Mouse (Mus musculus): ENCODE data around the gene Ctps. TPM values are rescaled to one million over a fixed set of nuclear protein-coding genes. Genes with fewer than 3 reads are reported as not detected.
A peak's percentile ranks its signal among the peaks of the same experiment; 100 is the strongest.
"Not testable (repeated sequence)": the region's sequence is repeated elsewhere in the genome, so short reads cannot be mapped to it uniquely, and the experiment has no call there.

Ctps gene
- total RNA-seq (2021): 10 to 100 TPM; 35.9 to 37.3 TPM

DNA sequence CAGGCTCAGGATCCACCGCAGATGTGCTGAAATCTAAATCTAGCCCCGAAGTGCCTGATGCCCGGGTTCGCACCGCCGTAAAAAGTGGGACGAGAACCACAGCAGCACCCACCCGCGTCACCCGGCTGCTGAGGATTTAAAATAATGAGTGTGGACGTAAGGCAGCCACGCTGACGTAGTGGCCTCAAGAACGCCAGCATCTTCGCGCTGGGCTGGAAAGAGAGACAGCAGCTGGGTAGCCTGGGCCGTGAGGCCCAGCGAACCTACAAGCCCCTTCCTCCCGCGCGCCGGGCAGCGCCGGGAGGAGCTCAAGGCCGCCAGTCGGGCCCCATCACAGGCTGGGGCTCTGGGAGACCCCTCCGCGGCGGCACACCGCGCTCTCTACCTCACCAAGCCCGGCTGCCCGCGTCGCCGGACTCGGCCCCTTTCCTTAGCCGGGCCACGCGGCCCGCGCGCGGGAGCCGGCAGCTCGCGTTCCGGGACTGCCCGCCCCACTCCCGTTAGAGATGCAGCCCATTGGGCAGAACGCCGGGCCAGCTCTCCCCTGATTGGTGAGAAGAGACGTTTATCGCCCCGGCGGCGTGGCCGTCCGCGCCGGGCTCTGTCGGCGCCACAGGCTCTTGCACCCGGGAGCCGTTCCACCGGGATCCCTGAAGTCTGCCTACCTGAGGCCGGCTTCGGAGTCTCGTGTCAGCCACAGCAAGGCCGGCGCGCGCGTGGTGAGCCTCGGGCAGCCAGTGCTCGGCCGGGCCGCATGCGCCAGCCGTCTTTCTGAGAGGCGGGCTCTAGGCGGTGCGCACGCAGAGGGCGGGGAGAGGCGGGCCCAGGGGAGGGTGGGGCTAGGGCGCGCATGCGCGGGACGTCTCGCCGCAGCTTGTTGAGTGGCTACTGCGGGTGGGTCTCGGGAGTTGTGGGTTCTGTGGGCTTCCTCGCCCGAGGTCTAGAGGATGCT, at the start of gene Ctps:
Gene Ctps, minus strand, starts transcription at position 791 of the 952 bp plus-strand sequence.
- DNase-seq: peak; percentile 94 to 95

DNA sequence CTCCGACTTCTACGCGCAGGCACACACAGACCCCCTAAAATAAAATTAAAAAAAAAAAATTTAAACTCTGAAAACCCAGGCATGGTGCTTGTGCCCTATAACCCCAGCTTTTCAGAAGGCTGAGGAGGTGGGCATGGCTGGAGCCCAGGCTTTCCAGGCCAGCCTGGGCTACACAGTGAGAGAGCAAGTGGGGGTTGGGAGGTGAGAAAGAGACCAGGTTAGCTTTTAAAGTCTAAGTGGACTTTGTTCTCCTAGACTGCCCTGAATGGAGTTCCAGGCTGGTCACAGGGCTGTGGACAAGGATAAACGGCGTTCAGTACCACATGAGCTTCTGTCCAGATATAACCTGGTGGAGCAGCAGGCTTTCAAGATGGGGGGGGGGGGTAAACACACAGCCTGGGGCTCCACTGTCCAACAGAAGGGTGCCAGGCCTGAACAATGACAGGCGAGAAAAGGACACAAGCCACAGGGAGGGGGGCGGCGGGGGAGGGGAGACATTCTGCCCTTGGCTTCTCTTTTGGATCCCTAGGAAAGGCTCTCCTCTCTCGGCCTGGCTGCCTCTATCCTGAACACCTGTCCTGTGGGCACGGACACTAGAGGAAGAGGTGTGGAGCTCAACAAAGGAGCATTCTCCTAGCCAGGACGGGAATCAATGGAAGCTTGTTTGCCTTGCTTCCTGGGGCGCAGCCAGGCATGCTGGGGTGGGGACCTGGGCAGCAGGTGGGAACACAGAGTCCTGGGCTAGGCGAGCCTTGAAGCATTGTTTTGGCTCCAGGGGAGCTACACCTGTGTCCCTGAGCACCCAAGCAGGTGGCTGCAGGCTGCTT, 46.3 kb upstream of the Ctps start:
- DNase-seq: no peak

DNA sequence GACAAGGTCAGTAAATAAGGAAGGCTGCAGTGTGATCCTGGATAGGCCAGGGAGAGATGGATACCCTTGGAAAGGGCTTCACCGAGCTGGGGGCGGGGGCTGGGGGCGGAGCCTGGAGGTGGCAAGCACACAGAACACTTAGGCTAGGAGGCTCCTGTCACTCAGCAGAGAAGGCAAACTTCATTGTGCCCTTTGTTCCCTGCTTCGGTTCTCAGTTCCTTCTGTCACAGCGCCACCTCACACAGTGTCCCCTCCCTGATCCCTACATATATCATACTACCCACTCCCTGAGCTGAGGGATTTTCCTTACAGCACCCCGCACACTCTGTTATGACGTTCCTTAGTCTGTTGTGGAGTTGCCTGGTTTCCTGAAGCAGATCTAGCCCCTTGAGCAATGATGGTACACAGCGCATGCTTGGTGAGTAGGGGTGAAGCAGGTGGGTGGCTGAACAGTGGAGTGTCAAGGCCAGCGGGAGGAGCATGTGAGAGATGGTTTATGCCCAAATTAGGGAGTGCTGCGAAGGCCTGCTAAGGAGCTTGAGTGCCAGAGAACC, 45.5 kb upstream of the Ctps start:
- DNase-seq: no peak

DNA sequence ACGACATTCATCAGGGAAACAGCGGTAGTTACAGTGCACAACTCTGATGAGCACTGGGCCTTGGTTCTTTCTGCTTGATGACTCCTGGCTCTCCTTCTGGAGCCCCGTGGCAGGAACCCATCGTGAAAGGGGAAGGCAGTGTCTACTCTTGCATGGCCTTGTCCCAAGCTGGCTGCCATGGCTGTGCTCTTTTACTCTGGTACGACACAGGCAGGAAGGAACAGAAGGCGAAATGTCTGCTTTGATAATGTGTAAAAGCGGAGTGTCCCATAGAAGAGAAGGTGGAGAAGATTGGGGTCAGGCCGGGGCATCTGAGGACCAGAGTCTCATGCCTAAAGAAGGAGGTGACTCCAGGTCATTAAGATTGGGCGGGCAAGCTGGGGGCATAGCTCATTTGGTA, 44.6 kb upstream of the Ctps start:
- DNase-seq: no peak

DNA sequence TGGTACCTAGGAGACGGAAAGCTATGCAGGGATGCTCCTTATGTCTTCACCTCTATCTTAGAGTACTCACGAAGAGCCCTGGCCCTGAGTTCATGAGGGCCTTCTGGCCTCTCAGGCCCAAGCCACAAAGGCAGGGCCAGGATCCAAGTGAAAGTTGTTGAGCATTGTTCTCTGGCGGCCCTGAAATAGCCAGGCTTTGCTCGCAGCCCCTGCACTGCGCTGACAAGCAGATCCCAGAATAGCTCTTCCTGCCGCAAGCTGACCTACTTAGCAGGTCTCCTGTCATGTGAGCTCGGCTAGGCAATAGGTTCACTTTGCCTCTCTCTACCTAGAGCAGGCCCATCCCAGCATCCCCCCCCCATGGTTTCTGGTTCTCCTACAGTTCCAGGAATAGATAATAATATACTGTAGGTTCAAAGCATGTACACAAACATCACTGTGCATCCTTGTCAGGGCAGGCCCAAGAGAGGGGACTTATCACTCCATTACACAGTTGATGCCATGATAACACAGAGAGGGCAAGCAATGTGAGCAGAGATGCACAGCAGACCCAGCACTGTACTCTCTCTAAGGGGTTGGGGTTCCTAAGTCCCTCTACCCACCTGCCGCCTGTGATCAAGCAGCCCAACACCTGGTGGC, 43.7 kb upstream of the Ctps start:
- DNase-seq: peak in 1 of 2 experiments; percentile 25

DNA sequence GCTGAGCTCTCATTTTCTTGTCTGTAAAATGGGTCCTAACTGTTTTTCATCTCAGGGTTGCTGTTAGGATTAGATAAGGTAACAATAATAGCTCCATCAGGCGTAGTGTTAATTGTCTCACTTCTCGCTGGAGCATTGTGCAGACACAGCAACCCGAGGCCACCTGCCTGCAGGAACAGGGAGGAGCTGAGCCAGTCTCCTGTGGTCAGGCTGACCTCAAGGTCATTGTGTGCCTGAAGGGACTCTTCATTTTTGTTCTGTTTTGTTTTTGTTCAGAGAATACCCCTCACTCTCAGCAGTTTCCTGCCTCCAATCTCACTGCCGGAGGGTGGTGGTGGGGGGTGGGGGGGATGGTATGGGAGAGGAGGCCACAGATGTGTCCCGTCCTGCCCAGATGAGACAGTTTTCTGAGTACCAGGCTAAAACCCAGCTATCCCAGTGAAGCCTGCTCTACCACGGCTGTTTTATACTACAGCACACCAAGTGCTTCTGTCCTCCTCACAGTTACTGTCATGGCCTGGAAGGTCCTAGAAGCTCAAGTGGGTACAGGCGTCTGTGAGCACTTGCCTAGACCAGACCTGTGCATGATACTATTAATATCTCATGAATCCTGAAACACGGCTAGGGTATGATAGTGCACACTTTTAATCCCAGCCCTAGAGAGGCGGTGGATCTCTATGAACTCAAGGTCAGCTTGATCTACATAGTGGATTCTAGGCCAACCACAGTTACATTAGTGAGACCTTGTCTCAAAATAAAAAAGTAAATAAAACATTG, 42.4 kb upstream of the Ctps start:
- DNase-seq: no peak

DNA sequence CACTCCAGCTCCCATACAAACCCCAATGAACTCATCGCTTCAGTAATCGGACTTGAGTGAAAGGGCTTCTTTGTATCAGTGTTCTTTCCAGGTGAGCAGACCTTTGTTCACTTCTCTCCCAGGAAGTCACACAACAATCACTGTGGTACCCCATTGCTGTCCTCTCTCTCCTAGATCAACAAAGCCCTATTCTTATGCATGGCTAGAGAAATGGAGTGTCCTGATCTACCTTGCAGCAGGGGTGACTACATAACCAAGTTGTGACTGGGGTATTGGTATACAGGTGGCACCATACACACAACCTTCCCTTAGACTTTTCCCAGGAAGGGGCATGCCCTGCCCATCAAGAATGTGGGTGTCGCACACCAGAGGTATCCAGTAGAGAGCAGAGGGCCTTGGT, 40.9 kb upstream of the Ctps start:
- no peak for DNase-seq

DNA sequence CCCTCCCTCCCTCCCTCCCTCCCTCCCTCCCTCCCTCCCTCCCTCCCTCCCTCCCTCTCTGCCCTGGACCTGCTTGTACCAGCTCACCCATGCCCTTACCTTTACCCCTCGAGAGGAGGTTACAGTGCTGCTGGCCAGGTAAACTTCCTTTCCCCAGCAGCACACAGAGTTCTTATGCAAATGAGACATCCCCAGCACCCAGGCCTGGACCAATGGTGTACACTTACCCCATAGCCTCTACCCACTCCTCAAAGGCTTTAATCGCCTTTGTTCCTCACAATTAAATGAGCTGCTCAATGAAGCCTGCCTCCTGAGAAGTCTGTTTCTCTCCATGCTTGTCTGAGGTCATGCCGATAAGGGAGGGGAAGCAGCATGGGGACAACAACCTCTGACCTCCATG, 36.9 kb upstream of the Ctps start:
- DNase-seq: no peak

DNA sequence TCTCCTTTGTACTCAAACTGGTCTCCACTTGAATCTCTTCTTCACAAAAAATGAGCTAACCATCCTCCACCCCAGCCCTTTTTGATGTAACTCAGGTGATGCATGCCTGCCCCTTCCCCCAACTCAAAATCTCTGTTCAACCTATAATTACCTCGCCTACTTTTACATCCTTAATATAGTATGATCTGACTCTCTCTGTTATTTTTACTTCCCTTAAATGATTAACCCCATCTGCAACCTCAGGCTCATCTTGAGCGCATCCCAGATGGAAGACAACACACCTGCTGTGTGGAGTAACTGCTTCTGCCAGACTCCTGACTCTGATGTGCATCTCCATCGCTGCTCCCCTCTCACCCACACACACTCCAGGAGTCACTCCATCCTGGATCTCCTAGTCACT, 32.6 kb upstream of the Ctps start:
- no peak for DNase-seq

DNA sequence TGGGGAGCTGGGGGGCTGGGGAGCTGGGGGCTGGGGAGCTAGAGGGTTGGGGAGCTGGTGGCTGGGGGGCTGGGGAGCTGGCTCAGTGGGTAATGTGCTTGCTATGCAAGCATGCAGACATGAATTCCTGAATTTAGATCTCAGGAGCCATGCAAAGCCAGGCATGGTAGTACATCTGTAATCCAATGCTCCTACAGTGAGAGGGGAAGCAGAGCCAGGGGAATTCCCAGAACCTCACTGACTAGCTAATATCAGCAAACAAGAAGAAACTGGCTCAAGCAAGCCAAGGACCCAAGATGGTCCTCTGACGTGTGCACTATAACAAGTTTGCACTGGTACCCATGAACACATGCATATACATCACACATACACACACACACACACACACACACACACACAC, 31.7 kb upstream of the Ctps start:
- no peak for DNase-seq

DNA sequence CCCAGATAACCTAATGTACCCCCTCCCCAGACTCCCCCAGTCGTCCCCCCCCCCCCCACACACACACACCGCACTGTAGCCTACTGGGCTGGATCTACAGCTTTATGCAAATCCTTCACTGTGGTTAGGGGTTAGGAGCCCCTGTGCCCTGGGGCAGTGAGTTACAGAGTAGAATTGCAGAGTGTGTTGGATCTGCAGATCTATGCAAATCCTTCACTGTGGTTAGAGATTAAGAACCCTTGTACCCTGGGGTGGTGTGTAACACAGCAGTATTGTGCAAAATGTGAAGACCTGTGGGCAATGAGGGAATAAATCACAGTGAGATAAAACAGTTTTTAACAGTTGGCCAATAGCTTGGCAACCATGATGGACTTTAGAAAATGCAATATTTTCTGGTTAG, 28.8 kb upstream of the Ctps start:
- no peak for DNase-seq

DNA sequence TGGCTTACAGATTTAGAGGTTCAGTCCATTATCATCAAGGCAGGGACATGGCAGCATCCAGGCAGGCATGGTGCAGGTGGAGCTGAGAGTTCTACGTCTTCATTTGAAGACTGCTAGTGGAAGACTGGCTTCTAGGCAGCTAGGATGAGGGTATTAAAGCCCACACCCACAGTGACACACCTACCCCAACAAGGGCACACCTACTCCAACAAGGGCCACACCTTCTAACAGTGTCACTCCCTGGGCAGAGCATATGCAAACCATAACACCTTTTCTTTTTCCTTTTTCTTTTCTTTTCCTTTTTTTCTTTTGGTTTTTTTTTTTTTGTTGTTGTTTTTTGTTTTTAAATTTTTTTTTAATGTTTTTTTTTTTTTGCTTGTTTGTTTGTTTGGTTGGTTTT, 26.1 kb upstream of the Ctps start:
- not testable (repeated sequence) for DNase-seq

DNA sequence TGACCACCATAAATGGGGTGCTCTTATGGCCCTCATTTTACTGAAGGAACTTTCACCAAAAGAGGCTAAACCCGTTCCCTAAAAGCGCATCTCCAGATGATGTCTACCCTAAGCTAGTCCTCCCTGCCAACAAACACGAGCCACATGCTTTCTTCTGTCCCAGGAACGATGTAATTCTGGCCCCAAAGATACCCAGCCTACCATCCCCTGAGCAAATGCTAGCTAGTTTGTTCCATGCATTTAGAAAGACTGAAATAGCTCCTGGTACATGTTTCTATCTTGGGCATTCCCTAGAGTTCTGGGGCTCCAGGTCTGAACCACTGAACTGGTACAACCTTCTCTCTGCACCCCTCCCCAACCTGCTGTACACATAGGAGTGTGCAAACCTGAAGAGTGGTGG, 20.9 kb upstream of the Ctps start:
- no peak for DNase-seq

DNA sequence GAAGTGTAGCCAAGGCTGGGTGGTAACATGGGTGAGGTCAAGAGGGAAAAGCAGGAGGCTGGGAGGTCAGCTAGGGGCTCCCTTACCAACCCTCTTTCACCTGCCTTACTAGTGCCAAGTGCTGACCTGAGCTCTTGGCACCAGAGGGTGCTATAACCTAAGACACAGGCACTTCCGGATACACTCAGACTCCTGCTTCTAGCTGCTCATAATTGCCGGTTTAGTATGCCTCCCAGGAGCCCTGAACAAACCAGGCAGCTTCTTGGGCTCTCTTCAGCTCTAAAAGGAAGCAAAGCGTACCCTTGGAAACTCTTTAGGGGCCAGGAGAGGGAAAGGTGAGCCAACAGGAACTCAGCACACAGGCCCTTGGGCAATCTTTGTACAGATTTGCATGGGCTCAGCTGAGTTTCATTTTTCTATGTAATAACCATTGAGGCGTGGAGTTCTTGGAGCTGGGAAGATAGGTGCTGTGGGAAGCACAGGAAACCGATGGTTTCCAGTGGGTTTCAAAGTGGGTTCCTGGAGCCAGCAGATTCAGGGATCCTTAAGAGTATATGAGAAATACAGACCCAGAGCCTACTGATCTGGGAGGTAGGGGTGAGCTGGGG, 19.8 kb upstream of the Ctps start:
- peak; percentile 40 to 52 for DNase-seq

DNA sequence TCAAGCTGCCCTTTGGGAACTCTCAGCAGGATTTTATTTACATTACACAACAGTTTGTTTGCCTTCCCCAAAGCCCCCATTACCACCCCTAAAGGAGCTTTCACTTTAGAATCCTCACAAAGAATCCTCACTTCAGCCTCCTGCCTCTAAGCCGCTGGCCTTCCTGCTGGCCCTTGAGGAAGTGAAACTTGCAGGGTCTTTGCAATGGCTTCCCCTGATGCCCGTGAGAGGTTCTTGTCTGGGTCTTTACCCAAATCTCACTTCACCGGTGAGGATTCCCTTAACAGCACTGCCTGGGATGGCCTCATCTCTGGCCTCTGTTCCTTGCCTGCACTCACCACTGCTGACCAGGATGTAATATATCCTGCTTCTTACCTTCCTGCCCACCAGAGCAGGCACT, 19.0 kb upstream of the Ctps start:
- no peak for DNase-seq

DNA sequence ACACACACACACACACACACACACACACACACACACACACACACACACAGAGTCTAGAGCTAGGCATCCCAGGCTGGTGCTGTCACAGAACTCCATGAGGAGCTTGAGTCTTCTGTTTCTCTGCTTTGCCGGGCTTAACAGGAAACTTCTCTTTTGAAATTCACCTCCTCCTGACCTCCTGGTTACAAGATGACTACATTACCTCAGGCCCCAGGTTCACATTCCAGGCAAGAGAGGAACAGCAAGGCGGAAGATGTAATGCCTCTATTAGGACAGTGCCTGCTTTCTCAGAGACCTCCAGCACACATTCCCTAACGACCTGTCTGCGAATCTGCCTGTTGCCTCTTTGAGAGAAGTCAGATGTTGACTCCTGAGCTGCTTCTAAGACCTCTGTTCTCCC, 18.4 kb upstream of the Ctps start, which contains the start of gene Gm8439:
Gene Gm8439, plus strand, starts transcription at position 301 of the 400 bp plus-strand sequence.
- no peak for DNase-seq

DNA sequence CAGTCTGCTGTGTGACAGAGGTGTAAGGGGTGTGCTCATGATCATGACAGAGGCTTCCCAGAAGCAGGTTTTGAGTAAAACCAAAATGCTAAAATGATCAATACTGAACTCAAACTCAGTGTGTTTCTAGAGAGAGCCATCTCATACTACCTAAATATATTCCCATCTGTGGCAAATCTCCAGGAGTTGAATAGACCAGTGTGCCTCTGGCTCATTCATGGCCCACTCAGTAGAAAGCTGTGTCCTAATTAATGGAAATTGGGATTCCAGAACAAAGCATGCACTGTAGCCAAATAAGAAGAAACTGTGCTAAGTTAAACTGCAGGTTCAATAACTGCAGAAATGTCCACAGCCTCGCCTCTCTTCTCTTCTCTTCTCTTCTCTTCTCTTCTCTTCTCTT, 16.9 kb upstream of the Ctps start:
- DNase-seq: no peak

DNA sequence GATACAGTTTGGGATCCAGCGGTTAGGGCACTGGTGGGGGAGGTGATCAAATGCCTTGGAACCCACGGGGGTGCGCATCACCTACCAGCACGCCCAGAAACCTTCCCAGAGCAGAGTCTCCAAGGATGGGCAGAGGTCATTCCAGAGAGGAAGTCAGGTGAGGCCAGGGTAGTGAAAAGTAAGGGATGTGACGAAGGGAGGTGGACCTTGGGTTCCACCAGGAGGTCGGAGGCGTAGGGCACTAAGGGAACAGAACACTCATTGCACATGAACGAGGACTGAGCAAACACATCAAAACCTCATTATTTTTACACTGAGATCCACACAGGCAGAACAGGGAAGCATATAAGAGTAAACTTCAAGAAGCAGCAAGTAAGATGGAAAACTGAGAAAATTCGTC, 11.6 kb upstream of the Ctps start:
- DNase-seq: no peak

DNA sequence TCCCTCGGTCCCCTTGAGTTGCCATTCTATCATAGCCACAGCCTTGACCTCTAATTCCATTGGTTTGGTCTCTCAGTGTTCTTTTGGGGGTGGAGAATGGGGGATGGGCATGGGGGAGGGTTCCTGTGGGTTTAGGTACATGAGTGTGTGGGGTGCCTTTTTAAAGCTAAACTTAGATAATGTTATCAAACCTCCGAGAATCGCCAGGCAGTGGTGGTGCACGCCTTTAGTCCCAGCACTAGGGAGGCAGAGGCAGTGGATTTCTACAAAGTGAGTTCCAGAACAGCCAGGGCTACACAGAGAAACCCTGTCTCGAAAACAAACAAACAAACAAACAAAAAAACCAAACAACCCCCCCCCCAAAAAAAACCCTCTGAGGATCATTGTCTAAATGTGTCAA, 10.8 kb upstream of the Ctps start:
- DNase-seq: no peak

DNA sequence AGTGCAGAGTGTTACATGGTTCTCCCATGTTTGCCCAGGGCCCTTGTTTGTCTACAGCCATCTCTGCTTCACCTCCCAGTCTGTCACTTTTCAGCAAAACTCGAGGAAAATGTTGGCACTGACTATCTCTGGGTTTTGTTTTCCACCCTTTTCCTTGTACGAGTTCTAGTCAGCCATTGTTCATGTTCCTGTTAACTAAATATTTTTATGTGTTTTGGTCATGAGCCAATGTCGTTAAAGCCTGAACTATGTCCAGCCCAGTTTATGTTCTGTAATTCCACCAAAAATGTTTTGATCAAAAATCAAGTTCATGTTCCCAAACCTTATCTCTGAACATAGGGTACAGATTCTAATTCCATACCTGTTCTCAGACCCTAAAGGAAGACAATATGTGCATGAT, 1.6 kb upstream of the Ctps start:
- no peak for DNase-seq

DNA sequence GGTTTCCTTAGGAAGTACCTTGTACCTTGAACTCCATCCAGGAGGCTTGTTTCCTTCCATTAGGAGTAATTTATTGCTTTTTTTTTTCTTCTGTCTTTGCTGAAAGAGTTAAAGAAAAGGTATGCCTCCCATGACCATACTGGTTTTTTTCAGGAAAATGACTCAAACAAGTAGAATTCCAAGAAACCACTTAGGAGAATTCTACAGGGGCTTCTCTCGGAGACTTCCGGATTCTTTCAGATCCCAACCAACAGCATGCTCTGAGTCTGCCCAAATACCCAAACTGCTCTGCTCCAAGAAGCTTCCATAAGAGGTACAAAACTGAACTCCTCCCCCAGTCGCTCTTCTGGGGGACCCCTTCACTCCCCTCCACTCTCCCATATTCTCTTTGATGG, 991 bp upstream of the Ctps start:
- DNase-seq: no peak

All from layer of hippocampus, postnatal 36 days (tissue).